Mouse (Mus musculus): ENCODE results near the gene Mgat4b.

Mgat4b gene

DNA sequence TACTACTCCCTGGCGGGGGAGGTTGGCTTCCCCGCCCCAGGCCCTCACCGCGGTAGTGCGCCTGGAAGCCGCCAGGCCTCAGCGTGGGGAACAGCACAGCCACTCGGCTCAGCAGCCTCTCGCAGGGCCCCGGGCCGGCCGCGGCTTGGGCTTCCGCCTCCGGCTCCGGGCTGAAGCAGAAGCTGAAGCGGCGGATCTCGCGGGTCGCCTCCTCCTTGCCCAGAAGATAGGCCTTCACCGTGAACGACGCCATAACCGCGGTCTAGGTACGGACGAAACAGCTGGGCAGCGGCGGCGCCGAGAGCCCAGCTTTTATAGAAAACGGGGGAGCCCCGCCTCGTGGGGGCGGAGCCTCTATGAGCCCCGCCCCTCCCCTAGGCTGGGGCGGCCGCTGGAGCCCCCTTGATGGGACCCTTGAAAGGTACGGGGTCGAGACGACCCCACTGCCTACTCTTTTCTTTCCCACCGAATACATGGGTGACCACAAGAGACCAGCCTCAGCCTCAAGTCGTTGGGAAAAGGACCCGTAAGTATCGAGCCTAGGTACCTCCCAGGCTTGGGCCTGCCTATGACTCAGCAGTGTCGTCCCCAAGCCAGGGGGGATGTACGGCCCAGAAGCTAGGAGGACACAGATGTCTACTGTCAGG lies at the start of gene Mgat4b, which contains the start of gene Sqstm1:
Mgat4b (plus strand) TSS at position 386 of the 647 bp plus-strand sequence.
Sqstm1 (minus strand) TSS at position 323 of the 647 bp plus-strand sequence.
- DNase-seq: peak; percentile 86 to 91

DNA sequence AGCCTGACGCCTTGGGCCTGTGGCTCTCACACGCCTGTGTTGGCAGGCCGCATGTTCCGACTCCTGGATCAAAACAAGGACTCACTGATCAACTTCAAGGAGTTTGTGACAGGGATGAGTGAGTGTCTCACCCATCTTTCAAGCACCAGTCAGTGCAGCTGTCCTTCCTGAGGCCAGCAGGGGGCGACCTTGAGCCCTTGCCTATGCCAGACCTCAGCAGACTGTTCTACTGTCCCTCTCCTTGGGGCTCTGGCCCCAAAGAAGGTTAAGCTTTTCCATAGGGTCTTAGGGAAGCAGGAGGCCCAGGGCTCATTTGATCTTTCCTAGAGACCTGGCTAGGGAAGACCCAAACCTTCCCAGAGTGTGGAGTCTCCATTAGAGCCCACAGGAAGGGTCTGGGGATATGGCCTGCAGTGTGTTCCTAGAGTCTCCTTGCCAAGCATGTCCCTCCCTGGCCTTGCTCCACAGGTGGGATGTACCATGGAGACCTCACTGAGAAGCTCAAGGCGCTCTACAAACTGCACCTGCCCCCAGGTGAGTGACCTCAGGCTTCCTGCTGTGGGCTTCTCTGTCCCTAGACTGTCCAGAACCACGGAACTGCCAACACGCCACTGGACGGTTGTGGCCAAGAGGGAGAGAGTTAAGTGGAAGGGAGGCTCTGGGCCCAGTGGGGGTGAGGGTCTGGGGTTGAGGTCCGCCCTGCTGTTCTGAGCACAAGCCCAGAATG lies 48.9 kb upstream of the Mgat4b start:
- peak; percentile 81 to 84 for DNase-seq

- DNase-seq: no peak
Measured at GRCm38 (mm10) chr11:50162338-50163050, 48.2 kb upstream of the Mgat4b start.

DNA sequence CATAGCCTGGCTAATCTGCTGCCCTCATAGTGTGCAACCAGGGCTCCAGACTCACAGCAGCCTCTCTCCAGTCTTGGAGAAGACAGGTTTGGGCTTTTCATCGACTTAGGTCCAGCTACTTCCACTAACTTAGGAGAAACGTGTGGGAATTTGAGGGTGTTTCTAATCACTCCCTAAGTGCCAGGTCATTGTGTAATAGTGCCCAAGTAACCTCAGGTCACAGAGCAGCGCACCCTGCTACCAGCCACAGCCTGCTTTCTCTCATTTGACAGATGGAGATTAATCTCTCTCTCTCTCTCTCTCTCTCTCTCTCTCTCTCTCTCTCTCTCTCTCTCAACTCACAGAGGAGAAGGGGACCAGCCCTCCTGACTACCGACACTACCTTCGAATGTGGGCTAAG lies 42.3 kb upstream of the Mgat4b start:
- no peak for DNase-seq

DNA sequence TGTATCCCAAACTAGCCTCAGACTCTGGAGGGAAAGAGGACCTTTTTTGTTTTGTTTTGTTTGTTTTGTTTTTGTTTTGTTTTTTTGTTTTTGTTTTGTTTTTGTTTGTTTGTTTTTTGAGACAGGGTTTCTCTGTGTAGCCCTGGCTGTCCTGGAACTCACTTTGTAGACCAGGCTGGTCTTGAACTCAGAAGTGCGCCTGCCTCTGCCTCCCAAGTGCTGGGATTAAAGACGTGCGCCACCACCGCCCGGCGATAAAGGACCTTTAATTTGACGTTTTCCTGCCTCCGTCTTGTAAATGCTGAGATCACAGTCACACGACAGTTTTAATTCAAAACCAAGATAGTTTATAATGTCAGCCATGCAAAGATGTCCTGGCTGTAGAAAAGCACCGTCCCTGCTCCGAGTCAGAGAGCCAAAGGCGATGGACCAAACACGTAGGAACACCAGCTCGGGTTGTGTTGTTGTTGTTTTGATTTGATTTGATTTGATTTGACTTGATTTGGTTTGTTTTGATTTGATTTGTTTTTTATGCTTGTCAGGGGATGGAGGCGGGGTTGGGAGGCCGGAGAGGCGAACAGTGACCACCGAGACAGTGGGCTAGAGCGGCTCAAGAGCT lies 36.5 kb upstream of the Mgat4b start, which contains the start of gene Mrnip:
Mrnip (plus strand) TSS at position 334 of the 619 bp plus-strand sequence.
- peak in 1 of 2 experiments; percentile 38 for DNase-seq

DNA sequence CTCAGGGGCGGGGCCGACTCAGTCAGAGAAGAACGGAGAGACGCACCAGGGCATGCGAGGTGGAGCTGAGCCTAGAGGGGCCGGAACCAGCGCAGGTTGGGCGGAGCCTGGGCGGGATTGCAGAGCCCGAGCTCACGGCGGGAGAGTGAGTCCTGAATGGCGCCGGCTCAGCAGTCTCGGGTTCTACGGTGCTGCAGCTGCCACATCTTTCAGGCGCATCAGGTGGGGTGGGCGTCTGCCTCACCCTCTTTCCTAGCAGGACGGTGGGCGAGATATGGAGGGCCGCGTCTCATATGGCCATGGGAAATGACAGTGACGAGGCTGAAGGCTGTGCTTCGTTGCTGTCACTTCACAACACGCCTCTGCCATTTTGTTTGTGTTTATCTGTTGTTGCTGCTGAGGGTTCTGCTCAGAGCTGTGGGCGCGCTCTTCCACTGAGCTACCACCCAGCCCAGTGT lies 35.9 kb upstream of the Mgat4b start:
- DNase-seq: peak; percentile 99 to 100

DNA sequence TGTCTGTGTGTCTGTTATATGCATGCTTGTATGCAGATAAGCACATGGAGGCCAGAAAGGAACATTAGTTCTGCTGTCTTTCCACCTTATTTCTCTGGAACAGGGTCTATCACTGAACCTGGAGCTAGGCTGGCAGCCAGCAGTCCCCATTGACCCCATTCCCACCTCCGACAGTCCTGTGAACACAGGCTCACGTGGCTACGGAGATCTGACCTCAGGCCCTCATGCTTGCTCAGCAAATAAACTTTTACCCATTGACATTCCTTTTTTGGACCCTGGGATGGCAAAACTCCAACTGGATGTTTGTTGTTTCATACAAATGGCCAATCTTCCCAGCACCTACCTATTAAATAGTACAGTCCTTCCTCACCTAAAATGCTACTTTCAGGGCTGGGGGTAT lies 34.3 kb upstream of the Mgat4b start:
- no peak for DNase-seq

DNA sequence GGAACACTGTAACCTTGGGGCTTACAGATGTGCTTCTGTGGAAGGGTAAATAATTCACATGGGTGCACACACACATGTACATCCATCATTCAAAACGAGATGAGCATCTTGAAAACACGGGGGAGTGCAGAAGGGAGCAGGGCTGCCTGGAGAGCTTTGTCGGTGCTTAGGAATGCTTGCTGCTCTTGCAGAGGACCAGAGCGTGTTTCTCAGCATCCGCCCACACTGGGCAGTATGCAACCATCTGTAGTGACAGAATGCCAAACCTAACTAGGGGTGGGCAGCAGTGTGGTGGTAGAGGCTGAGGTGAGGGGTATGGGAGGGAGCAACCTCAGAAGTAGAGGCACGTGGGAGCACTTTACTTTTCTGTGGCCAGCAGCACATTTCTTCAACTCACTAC lies 33.6 kb upstream of the Mgat4b start:
- DNase-seq: no peak

GRCm38 (mm10) chr11:50178532-50179488 lies 31.9 kb upstream of the Mgat4b start:
- DNase-seq: no peak

GRCm38 (mm10) chr11:50180478-50181231 lies 30.0 kb upstream of the Mgat4b start:
- no peak for DNase-seq

- DNase-seq: no peak
Measured at GRCm38 (mm10) chr11:50182702-50183101, 28.0 kb upstream of the Mgat4b start.

- DNase-seq: no peak
Measured at GRCm38 (mm10) chr11:50184788-50185187, 25.9 kb upstream of the Mgat4b start.

GRCm38 (mm10) chr11:50188682-50189081 lies 22.0 kb upstream of the Mgat4b start:
- no peak for DNase-seq

DNA sequence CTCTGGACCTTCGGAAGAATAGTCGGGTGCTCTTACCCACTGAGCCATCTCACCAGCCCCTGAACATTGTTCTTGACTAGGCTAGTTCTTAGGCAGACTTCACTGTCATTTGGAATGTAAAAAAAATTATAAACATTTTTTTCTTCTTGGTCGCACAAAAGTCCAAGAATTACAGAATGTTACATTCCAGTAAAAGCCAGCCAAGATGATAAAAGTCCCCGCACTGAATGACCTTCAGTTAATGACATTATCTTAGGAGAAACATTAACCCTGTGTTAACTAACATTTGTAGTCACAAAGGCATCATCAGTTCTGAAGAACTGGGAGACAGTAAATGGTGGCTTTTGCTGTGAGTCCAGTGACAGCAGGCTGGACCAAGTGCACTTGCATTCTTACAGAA lies 20.3 kb upstream of the Mgat4b start:
- DNase-seq: no peak

DNA sequence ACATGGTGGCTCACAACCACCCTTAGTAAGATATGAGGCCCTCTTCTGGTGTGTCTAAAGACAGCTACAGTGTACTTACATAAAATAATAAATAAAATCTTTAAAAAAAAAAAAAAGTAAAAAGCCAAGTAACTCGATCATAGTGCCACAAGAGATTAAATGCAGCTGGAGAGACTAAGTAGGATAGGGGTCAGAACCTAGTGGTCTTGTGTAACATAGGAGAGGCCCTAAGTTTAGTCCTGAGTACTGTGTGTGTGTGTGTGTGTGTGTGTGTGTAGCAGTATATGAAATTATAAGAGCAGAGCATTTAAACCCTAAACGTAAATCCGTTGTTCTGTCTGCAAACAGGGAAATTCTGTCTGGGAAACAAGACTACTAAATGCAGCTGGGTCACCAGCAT lies 18.4 kb upstream of the Mgat4b start:
- no peak for DNase-seq

- no peak for DNase-seq
Measured at GRCm38 (mm10) chr11:50194070-50194469, 16.6 kb upstream of the Mgat4b start.

- no peak for DNase-seq
Measured at GRCm38 (mm10) chr11:50194793-50195192, 15.9 kb upstream of the Mgat4b start.

GRCm38 (mm10) chr11:50197500-50197899 lies 13.2 kb upstream of the Mgat4b start:
- no peak for DNase-seq

DNA sequence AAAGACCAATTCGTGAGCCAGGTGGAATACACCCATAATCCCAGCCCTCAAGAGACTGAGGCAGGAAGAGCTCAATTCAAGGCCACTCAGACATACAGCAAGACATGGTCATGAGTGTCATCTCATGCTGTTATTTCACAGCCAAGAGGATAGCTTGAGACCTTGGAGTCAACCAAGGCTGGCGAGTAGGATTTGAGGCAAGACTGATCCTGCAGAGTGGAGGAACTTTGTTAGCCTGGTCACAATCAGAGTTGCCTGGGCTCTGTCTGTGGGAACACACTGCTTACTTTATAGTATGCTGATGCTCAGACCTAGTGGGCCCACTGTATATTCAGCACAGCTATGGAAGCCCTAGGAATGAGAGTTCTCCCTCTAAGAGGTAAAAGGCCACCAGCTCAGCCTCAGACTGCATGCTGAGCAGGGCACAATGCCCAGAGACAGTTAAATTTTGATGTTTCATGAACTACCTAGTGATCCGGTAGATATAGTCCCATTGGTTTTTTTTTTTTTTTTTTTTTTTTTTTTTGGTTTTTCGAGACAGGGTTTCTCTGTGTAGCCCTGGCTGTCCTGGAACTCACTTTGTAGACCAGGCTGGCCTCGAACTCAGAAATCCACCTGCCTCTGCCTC lies 12.4 kb upstream of the Mgat4b start:
- DNase-seq: no peak

GRCm38 (mm10) chr11:50198916-50199315 lies 11.8 kb upstream of the Mgat4b start:
- DNase-seq: peak in 1 of 2 experiments; percentile 18

Measured in kidney, postnatal 4 days (tissue).